Mouse (Mus musculus) testis, adult 2 months (tissue): Measurements from ENCODE around the gene Gpr183. TPM values are rescaled to one million over a fixed set of nuclear protein-coding genes. Genes with fewer than 3 reads are reported as not detected.

Experiments
- H3K27ac ChIP-seq: fragments of 200-500 bp; 2 replicates; pipeline ENCODE4 v1.5.1; 2012; ENCODE audit warnings: low read depth, low read length; ENCODE audit not compliant: control insufficient read depth, insufficient read depth
- H3K27me3 ChIP-seq: fragments of 200-500 bp; 2 replicates; pipeline ENCODE4 v1.6.1; 2012; ENCODE audit warnings: mild to moderate bottlenecking, low read length, moderate library complexity; ENCODE audit not compliant: control insufficient read depth, insufficient read depth
- H3K36me3 ChIP-seq: fragments of 200-500 bp; 2 replicates; pipeline ENCODE4 v1.6.1; 2012; ENCODE audit warnings: mild to moderate bottlenecking, low read length; ENCODE audit not compliant: control insufficient read depth, insufficient read depth
- H3K4me1 ChIP-seq: fragments of 200-500 bp; 2 replicates; pipeline ENCODE4 v1.6.1; 2012; ENCODE audit warnings: low read length; ENCODE audit not compliant: control insufficient read depth, insufficient read depth
- H3K4me3 ChIP-seq: fragments of 200-500 bp; 2 replicates; pipeline ENCODE4 v1.5.1; 2012; ENCODE audit warnings: low read depth, mild to moderate bottlenecking, low read length, moderate library complexity, mixed read lengths; ENCODE audit not compliant: control insufficient read depth
- CTCF ChIP-seq: fragments of 200-500 bp; IDR thresholded peaks from 2 replicates; pipeline ENCODE4 v1.5.1; 2012; ENCODE audit warnings: low read depth, mild to moderate bottlenecking, inconsistent platforms, low read length, moderate library complexity; ENCODE audit not compliant: control insufficient read depth, insufficient read depth, insufficient replicate concordance
- POLR2A ChIP-seq: fragments of 200-500 bp; IDR thresholded peaks from 2 replicates; pipeline ENCODE4 v1.6.1; 2012; ENCODE audit warnings: low read depth, mild to moderate bottlenecking, inconsistent platforms, low read length, moderate library complexity; ENCODE audit not compliant: control insufficient read depth
- polyA plus RNA-seq: library from polyadenylated mRNA; depleted of rRNA; stranded (reverse); fragments of >200 nt; gene quantifications from 2 replicates; pipeline ENCODE4 v1.2.3, GENCODE M21; 2012

Gene Gpr183
- polyA plus RNA-seq, 1 experiment = 0.15 TPM

- H3K4me1 ChIP-seq = no peaks in the 10 kb centered on the region; the same call in 1 of the 2 replicates
- TF ChIP-seq CTCF (no peak), POLR2A (no peak)
Measured at GRCm38 (mm10) chr14:121967095-121967494, 2.1 kb upstream of the Gpr183 start.

GRCm38 (mm10) chr14:121965461-121965860 is 466 bp upstream of the Gpr183 start:
- Histone ChIP-seq H3K4me1 (no peaks in the 10 kb centered on the region; the same call in 1 of the 2 replicates), H3K4me3 (no peak overlapping the region)
- TF ChIP-seq POLR2A (no peak), CTCF (no peak)

More at GRCm38 (mm10) chr14:121967095-121967494, 2.1 kb upstream of the Gpr183 start:
- no peaks in the 10 kb centered on the region for H3K36me3 ChIP-seq
- H3K27ac ChIP-seq = no peak overlapping the region
- no peaks in the 10 kb centered on the region for H3K27me3 ChIP-seq
- no peak overlapping the region for H3K4me3 ChIP-seq

GRCm38 (mm10) chr14:121963942-121964335 is 1.1 kb downstream of the Gpr183 start:
- H3K36me3 ChIP-seq = no peaks in the 10 kb centered on the region
- no peaks in the 10 kb centered on the region for H3K27me3 ChIP-seq
- H3K4me1 ChIP-seq = no peaks in the 10 kb centered on the region; the same call in none of the 2 replicates
- no peak overlapping the region for H3K27ac ChIP-seq
- TF ChIP-seq CTCF = no peak
- TF ChIP-seq POLR2A = no peak
- no peak overlapping the region for H3K4me3 ChIP-seq

More at GRCm38 (mm10) chr14:121965461-121965860, 466 bp upstream of the Gpr183 start:
- Histone ChIP-seq H3K27ac (no peak overlapping the region), H3K36me3 (no peaks in the 10 kb centered on the region), H3K27me3 (no peaks in the 10 kb centered on the region)

DNA sequence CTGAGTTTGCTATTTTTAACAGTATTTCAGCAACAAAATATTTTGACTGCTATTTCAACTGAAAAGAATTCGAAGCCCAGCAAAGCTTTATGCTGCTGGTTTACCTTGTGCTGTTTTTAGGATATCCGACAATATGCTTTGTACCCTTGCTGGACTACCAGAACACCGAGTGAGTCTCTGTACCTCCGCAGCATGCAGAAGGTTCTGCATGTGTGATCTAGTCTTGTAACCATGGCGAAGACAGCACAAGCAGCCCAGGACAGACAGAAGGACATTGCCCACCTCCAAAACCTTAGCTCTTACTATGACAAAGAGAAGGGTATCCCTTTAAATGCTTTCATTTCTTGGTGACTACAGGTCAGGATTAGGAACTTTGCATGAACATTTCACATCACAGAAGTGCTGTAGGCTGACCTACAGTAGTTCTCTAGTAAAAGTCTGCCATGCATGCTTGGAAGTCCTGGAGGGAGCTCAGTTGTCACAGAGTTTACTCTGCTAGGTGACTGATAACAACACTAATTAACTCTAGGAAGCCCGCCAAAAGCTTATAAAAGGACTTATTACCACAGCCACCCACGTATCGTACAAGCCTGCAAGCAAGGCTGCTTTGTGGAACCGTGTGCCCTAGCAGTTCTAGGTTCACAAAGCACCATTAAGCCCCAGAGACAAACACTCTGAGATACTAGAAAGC is 1.6 kb downstream of the Gpr183 start:
- no peaks in the 10 kb centered on the region for H3K36me3 ChIP-seq
- TF ChIP-seq CTCF (no peak), POLR2A (no peak)
- no peaks in the 10 kb centered on the region for H3K27me3 ChIP-seq
- no peak overlapping the region for H3K4me3 ChIP-seq
- no peak overlapping the region; the same call in 1 of the 2 replicates for H3K27ac ChIP-seq
- H3K4me1 ChIP-seq = no peaks in the 10 kb centered on the region; the same call in none of the 2 replicates

DNA sequence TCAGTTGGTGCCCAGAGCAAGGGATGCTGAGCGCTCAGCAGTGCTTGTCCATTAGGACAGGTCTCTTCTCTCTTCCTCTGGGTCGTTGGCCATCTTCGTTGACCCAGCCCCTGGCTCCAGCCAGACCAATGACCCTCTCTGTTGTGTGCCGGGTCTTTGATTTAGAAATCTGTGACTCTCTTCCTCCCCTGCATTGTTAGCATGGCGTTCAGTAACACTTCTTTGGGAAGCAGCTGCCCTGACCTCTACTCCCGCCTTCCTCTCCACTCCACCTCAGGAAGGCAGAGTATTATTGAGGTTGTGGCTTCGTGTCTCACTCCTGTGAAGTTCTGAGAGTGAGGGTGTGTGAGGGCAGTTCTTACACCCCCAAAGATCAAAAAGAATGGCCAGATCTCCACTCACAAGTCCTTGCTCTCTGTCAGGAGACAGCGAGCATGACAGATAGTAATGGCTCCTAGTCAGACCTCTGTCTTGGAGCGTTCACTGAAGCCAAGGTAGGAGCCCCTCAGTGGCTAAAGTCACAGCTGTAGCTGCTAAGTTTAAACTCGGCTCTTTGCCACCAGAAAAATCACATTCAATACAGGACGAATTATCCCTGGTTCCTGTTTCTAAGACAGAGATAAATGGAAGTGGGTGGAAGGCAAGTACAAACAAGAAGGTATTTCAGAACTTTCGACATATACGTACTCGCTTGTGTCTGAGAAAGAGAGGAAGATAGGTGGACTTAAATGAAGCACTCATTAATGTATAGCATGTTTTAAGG is 2.7 kb downstream of the Gpr183 start:
- no peak overlapping the region for H3K4me3 ChIP-seq
- TF ChIP-seq CTCF (no peak), POLR2A (no peak)
- no peaks in the 10 kb centered on the region for H3K27me3 ChIP-seq
- no peaks in the 10 kb centered on the region; the same call in none of the 2 replicates for H3K4me1 ChIP-seq
- H3K27ac ChIP-seq = peak overlapping the region; percentile 16; the same call in 1 of the 2 replicates
- no peaks in the 10 kb centered on the region for H3K36me3 ChIP-seq

DNA sequence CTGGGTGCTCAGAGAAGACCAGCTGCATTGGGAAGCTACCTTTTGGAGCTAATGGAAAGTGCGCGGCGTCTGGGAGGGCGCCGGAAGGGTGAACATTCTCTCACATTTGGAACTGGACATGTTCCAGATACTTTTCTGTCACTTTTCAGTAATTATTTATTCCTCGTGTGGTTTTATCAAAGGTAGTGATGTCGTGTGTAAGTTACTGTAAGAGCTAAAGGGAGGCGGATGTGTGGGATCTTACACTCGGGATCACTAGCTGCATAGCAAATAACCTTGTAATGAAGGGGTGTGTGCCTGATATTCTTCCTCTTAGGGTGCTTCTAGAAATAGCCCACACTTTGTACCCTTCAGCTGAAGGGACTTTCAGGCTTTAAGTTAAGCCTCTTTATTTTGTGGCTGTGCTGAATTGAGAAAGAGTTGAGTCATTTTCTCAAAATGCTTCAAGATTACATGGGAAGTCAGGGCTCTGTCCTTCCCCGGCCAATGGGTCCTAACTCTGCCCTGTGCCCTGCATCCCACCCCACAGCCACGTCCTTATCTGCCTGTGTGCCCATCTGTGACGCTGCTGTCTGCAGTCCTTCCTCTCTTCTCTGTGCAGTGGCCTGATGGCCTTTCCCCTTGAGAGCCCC is 3.4 kb downstream of the Gpr183 start:
- no peaks in the 10 kb centered on the region for H3K36me3 ChIP-seq
- TF ChIP-seq POLR2A = no peak
- no peaks in the 10 kb centered on the region; the same call in none of the 2 replicates for H3K4me1 ChIP-seq
- no peak overlapping the region for H3K4me3 ChIP-seq
- H3K27me3 ChIP-seq = no peaks in the 10 kb centered on the region
- H3K27ac ChIP-seq = peak overlapping the region; percentile 16; the same call in 1 of the 2 replicates

DNA sequence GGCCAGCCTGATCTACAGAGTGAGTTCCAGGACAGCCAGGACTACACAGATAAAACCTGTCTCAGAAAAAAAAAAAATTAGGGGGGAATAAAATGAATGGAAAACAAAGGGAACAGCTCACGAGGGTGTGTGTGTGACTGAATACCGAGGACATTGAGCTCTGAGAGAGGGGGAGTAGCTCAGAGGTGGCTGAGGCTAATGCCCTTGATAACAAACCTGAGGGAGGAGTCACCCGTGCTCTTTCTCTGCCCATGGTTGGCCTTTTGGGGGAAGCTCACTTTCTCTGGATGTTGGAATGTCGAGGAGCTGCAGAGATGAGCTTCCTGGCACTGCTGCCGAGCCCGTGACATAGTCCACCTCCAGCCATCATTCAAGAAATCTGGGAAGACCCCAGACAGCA is 4.0 kb downstream of the Gpr183 start:
- Histone ChIP-seq H3K27me3 (no peaks in the 10 kb centered on the region), H3K27ac (no peak overlapping the region; the same call in none of the 2 replicates), H3K4me3 (no peak overlapping the region), H3K4me1 (no peaks in the 10 kb centered on the region; the same call in none of the 2 replicates), H3K36me3 (no peaks in the 10 kb centered on the region)
- TF ChIP-seq CTCF = no peak
- TF ChIP-seq POLR2A = no peak
